10 mouse cellular contexts compared by ENCODE assay signal in genomic region chr19:36909150-36909549, GRCm38 (mm10). TPM values are rescaled to one million over a fixed set of nuclear protein-coding genes. Genes with fewer than 3 reads are reported as not detected.
DNase-seq lines count a peak whose midpoint lies in the region; ATAC-seq and TF ChIP-seq lines count a peak whose summit lies in the region.
"Had no signal": no experiment of that assay in that cellular context is flagged by ENCODE, and none has a peak within 500 bp of the region (broad histone marks: within the 10 kb centered on the region; RNA-seq: fewer than 3 reads in every experiment).

No protein-coding gene starts in this region.

- H3K4me1 ChIP-seq in ES-E14 (ENCODE audit: control insufficient read depth in 2 of 2, insufficient read depth in 2 of 2, low read length in 2 of 2, poor library complexity in 1 of 2) (peaks cover 0 to 2% of the 10 kb centered on the region in 2 experiments; a peak in 1 of 4 replicates), MEL (ENCODE audit: control insufficient read depth in 1 of 2, insufficient read depth in 2 of 2, low read length in 2 of 2) (no peaks in the 10 kb centered on the region; a peak in 1 of 4 replicates)
- H3K4me1 ChIP-seq in hindbrain, embryonic 16.5 days (ENCODE audit: control insufficient read depth, insufficient read depth, low read depth, low read length), result no peaks in the 10 kb centered on the region; the same call in 1 of the 2 replicates

- 84% methylated on average over 3 of the region's 3 CpGs for WGBS in hindbrain, embryonic 16.5 days

- no peak for ATAC-seq in Patski
- ATAC-seq in hindbrain, embryonic 16.5 days, result no peak

- no peak overlapping the region for H3K4me2 ChIP-seq in hindbrain, embryonic 16.5 days (ENCODE audit: low read length)

- no peaks in the 10 kb centered on the region for H3K36me3 ChIP-seq in ES-E14 (ENCODE audit: control insufficient read depth, insufficient read depth, low read length, poor library complexity, severe bottlenecking)
- H3K36me3 ChIP-seq in MEL (ENCODE audit: control insufficient read depth in 1 of 2, insufficient read depth in 2 of 2, low read length in 2 of 2), result no peaks in the 10 kb centered on the region
- H3K36me3 ChIP-seq in hindbrain, embryonic 16.5 days (ENCODE audit: control insufficient read depth, insufficient read depth, low read length), result no peaks in the 10 kb centered on the region
- H3K36me3 ChIP-seq: G1E had no signal

- H3K4me3 ChIP-seq in ES-E14 (ENCODE audit: insufficient read depth in 1 of 2, low read depth in 1 of 2, low read length in 2 of 2, poor library complexity in 1 of 2, severe bottlenecking in 1 of 2) (no peak overlapping the region), MEL (ENCODE audit: control insufficient read depth in 1 of 2, insufficient read depth in 1 of 2, low read depth in 2 of 2, low read length in 2 of 2) (no peak overlapping the region)
- H3K4me3 ChIP-seq in hindbrain, embryonic 16.5 days (ENCODE audit: low read length), result no peak overlapping the region

- TF ChIP-seq CTCF in MEL (IDR thresholded peaks at IDR 0.05 in 2 of 3, conservative IDR thresholded peaks at IDR 0.05 in 1 of 3; ENCODE audit: control insufficient read depth in 1 of 3, insufficient read depth in 1 of 3, low read depth in 2 of 3, low read length in 3 of 3, poor library complexity in 1 of 3, severe bottlenecking in 1 of 3) (no peak), Patski (IDR thresholded peaks at IDR 0.05) (peak; percentile 18)

- H3K79me2 ChIP-seq in MEL (ENCODE audit: control insufficient read depth, insufficient read depth, low read length, poor library complexity), result no peaks in the 10 kb centered on the region

- intact Hi-C loops in left cerebral cortex, postnatal 10 days (cut with DNase I), result no loop called here

- CTCF ChIA-PET in Patski (lab: Charles Lee), result interaction anchor here (1.0 to 2.4 kb wide), 4 partner anchors 8 to 70 kb away, joined by 3 to 9 read pairs (median 7); partner anchors contain the start of gene Fgfbp3

- DNase-seq in ES-E14 (ENCODE audit: low read depth, low spot score), result no peak
- no peak for DNase-seq in MEL (ENCODE audit: low read depth, low spot score)
- no peak for DNase-seq in Patski (ENCODE audit: low read depth, low spot score)
- no peak for DNase-seq in left cerebral cortex, postnatal 10 days (ENCODE audit: extremely low spot score in 1 of 2, low spot score in 2 of 2)
- no peak for DNase-seq in B cell, adult 2 months
- DNase-seq: adrenal gland, adult 8-10 months had no signal

- H3K27ac ChIP-seq in ES-E14 (ENCODE audit: insufficient read depth, low read depth, low read length, poor library complexity, severe bottlenecking), result no peak overlapping the region
- H3K27ac ChIP-seq in MEL (ENCODE audit: control insufficient read depth, low read depth, low read length), result no peak overlapping the region
- no peak overlapping the region for H3K27ac ChIP-seq in hindbrain, embryonic 16.5 days (ENCODE audit: low read depth, low read length)

- POLR2A ChIA-PET in Patski (lab: Charles Lee), result no interaction called here

- H3K9me3 ChIP-seq in ES-E14 (ENCODE audit: control insufficient read depth, insufficient read depth, low read depth, low read length), result no peaks in the 10 kb centered on the region
- no peaks in the 10 kb centered on the region for H3K9me3 ChIP-seq in MEL (replicated peaks; ENCODE audit: insufficient read depth, low read length)
- no peaks in the 10 kb centered on the region for H3K9me3 ChIP-seq in hindbrain, embryonic 16.5 days (ENCODE audit: control insufficient read depth, low read length)
- H3K9me3 ChIP-seq: G1E had no signal

- TF ChIP-seq EP300 in MEL (IDR thresholded peaks at IDR 0.05; ENCODE audit: low read depth in 1 of 2, low read length in 2 of 2), result no peak

- H3K9ac ChIP-seq in ES-E14 (ENCODE audit: insufficient read depth, low read depth, low read length, poor library complexity, severe bottlenecking), result no peak overlapping the region
- H3K9ac ChIP-seq in MEL (ENCODE audit: control insufficient read depth, low read depth, low read length, poor library complexity, severe bottlenecking), result no peak overlapping the region
- H3K9ac ChIP-seq in hindbrain, embryonic 16.5 days (ENCODE audit: low read depth, low read length), result no peak overlapping the region

- TF ChIP-seq RAD21 in MEL (IDR thresholded peaks at IDR 0.05; ENCODE audit: low read depth, low read length), result no peak

- H3K27me3 ChIP-seq in MEL (ENCODE audit: control insufficient read depth in 1 of 2, insufficient read depth in 2 of 2, low read length in 2 of 2) (no peaks in the 10 kb centered on the region; a peak in 1 of 4 replicates), Patski (no peaks in the 10 kb centered on the region)
- H3K27me3 ChIP-seq in hindbrain, embryonic 16.5 days (replicated peaks; ENCODE audit: control insufficient read depth, insufficient read depth, low read length), result peaks cover 2% of the 10 kb centered on the region

- no peak for TF ChIP-seq POLR2A in MEL (IDR thresholded peaks at IDR 0.05; ENCODE audit: control insufficient read depth in 1 of 2, insufficient read depth in 1 of 2, low read depth in 1 of 2, low read length in 2 of 2, poor library complexity in 1 of 2)

- in situ Hi-C loops in ES-E14 (cut with MboI; ENCODE audit: low sequenced_read_pairs in 2 of 2, unreplicated experiment in 2 of 2), result no loop called here
- in situ Hi-C loops in Patski (cut with MboI; ENCODE audit: low pct_unique_long_range_greater_than_20kb), result no loop called here

TF ChIP-seq in ES-E14, 5 proteins besides CTCF, POLR2A, EP300 and RAD21:
- no peak for TF ChIP-seq ZC3H11A (IDR thresholded peaks at IDR 0.05; ENCODE audit: borderline replicate concordance, low read depth, low read length)
- peak; percentile 95 for TF ChIP-seq MAFK (IDR thresholded peaks at IDR 0.05; ENCODE audit: insufficient read depth, low read depth, low read length)
- no peak for TF ChIP-seq HCFC1 (IDR thresholded peaks at IDR 0.05; ENCODE audit: borderline replicate concordance, insufficient read depth, low read length)
- TF ChIP-seq ZNF384 (IDR thresholded peaks at IDR 0.05; ENCODE audit: low read depth, low read length), result no peak
- TF ChIP-seq CHD2 (IDR thresholded peaks at IDR 0.05; ENCODE audit: low read depth, low read length), result no peak

TF ChIP-seq in MEL, 35 proteins besides CTCF, POLR2A, EP300 and RAD21:
- TF ChIP-seq ZNF384 (IDR thresholded peaks at IDR 0.05; ENCODE audit: low read depth, low read length), result no peak
- 0 out of 2 replicates have a peak, but pooled peaks have one; percentile 19 for TF ChIP-seq MAFK (IDR thresholded peaks at IDR 0.05; ENCODE audit: borderline replicate concordance, low read depth, low read length)

RNA-seq across cellular contexts. Expression of gene Fgfbp3, which starts 10.3 kb away (rescaled TPM):
- total RNA-seq in ES-E14 (2012; rRNA removed) (0.80 and 0.85 TPM in 2 replicates), MEL (2012; rRNA removed) (2.6 and 2.7 TPM in 2 replicates)
- polyA plus RNA-seq in MEL (2012; ENCODE audit: insufficient read depth in 1 of 2, insufficient read length in 2 of 2, low read depth in 1 of 2, low replicate concordance in 2 of 2, missing spikeins in 1 of 2) (10 to 100 TPM in 1 of 2 experiments, not detected in 1; 10.0 TPM), Patski (2021) (2.6 TPM)
- 28.2 and 44.1 TPM in 2 replicates for polyA plus RNA-seq in hindbrain, embryonic 16.5 days (2015; fragmentation: Nextera tagmentation; extraction: Ambion mirVana)
- total RNA-seq in left cerebral cortex, postnatal 10 days (2021), result 10 to 100 TPM; 10.2 to 10.6 TPM
- polyA plus RNA-seq: activated CD4-positive, CD25-positive, alpha-beta regulatory T cell, adult 4 months; CD4-positive, CD25-positive, alpha-beta regulatory T cell, adult 4 months had no signal

RNA-seq across cellular contexts. Expression of gene Btaf1, which starts 16.7 kb away (rescaled TPM):
- 37.2 and 41.0 TPM in 2 replicates for total RNA-seq in ES-E14 (2012; rRNA removed)
- total RNA-seq in MEL (2012; rRNA removed), result 69.5 and 75.3 TPM in 2 replicates
- 10 to 100 TPM; 40.1 to 46.1 TPM for polyA plus RNA-seq in MEL (2012; ENCODE audit: insufficient read depth in 1 of 2, insufficient read length in 2 of 2, low read depth in 1 of 2, low replicate concordance in 2 of 2, missing spikeins in 1 of 2)
- 24.3 TPM for polyA plus RNA-seq in Patski (2021)
- 6.6 and 8.7 TPM in 2 replicates for polyA plus RNA-seq in hindbrain, embryonic 16.5 days (2015; fragmentation: Nextera tagmentation; extraction: Ambion mirVana)
- total RNA-seq in left cerebral cortex, postnatal 10 days (2021), result 10 to 100 TPM; 21.6 to 25.0 TPM
